Mouse (Mus musculus) ES-Bruce4 (cell line): ENCODE measurements around the gene Ldlrap1. TPM values are rescaled to one million over a fixed set of nuclear protein-coding genes. Genes with fewer than 3 reads are reported as not detected.
"Not testable (repeated sequence)": the region's sequence is repeated elsewhere in the genome, so short reads cannot be mapped to it uniquely, and the experiment has no call there.

Experiments
- H3K27ac ChIP-seq: 2 replicates; pipeline ENCODE4 v1.5.1; 2012; ENCODE audit warnings: low read length, inconsistent platforms; ENCODE audit not compliant: insufficient read depth
- H3K27me3 ChIP-seq: 2 replicates; pipeline ENCODE4 v1.6.1; 2012; ENCODE audit warnings: mild to moderate bottlenecking, low read length, inconsistent platforms; ENCODE audit not compliant: control insufficient read depth, poor library complexity, insufficient read depth, severe bottlenecking
- H3K36me3 ChIP-seq: 2 replicates; pipeline ENCODE4 v1.6.1; 2012; ENCODE audit warnings: inconsistent platforms, mild to moderate bottlenecking, low read length, moderate library complexity; ENCODE audit not compliant: control insufficient read depth, poor library complexity, insufficient read depth, severe bottlenecking
- H3K4me1 ChIP-seq: one replicate; pipeline ENCODE4 v1.8.1; 2011; ENCODE audit warnings: low read length; ENCODE audit not compliant: control insufficient read depth, insufficient read depth
- H3K4me3 ChIP-seq: 2 replicates; pipeline ENCODE4 v1.5.1; 2011; ENCODE audit warnings: low read depth, mild to moderate bottlenecking, low read length
- H3K9ac ChIP-seq: 2 replicates; pipeline ENCODE4 v1.6.1; 2012; ENCODE audit warnings: low read depth, mild to moderate bottlenecking, inconsistent platforms; ENCODE audit not compliant: poor library complexity, severe bottlenecking
- H3K9me3 ChIP-seq: replicated peaks from 2 replicates; pipeline ENCODE4 v1.6.1; 2012; ENCODE audit warnings: mild to moderate bottlenecking, low read length, inconsistent platforms; ENCODE audit not compliant: control insufficient read depth, poor library complexity, insufficient read depth, severe bottlenecking
- CTCF ChIP-seq: IDR thresholded peaks from one replicate; pipeline ENCODE4 v1.8.1; 2011; ENCODE audit warnings: low read depth, low read length
- EP300 ChIP-seq: IDR thresholded peaks from 2 replicates; pipeline ENCODE4 v1.6.1; 2011; ENCODE audit warnings: low read depth, low read length; ENCODE audit not compliant: insufficient read depth
- POLR2A ChIP-seq: IDR thresholded peaks from one replicate; pipeline ENCODE4 v1.8.1; 2011; ENCODE audit warnings: low read length; ENCODE audit not compliant: insufficient read depth
- polyA plus RNA-seq: library from polyadenylated mRNA; stranded (reverse); fragments of >200 nt; gene quantifications from 2 replicates; pipeline ENCODE4 v1.2.4, GENCODE M21; 2011; ENCODE audit warnings: low read depth; ENCODE audit not compliant: missing spikeins, insufficient read depth, insufficient read length

The Ldlrap1 gene
- polyA plus RNA-seq, 1 experiment: 18.9 TPM

DNA sequence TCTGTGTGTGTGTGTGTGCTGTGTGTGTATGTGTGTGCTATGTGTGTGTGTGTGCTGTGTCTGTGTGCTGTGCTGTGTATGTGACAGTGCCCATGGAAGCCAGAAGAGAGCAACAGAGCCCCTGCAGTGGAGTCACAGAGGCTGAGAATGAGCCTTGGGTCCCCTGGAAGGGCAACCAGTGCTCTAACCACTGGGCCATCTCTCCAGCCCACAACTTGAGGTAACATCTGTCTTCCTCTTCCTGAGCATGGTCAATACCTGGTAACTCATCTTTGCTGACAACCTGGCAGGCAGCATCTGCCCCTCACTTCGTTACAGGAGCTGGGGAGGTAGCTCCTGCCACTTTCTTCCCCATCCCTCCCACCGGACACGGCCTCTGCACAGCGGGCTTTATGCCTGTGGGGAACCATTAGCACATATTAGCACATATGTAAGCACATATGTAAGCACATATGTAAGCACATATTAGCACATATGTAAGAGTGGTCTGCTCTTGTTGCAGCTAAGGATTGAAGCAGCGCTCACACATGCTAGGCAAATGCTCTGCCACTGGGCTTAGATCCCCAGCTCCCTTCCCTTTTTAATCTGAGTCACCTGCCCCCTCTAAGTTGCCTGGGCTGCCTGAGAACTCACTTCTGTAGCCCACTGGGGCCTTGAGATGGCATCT lies 28.1 kb upstream of the Ldlrap1 start:
- Histone ChIP-seq H3K36me3 (no peaks in the 10 kb centered on the region), H3K4me1 (no peaks in the 10 kb centered on the region), H3K27me3 (no peaks in the 10 kb centered on the region), H3K9me3 (no peaks in the 10 kb centered on the region), H3K27ac (no peak overlapping the region), H3K9ac (no peak overlapping the region), H3K4me3 (no peak overlapping the region)
- TF ChIP-seq EP300 (no peak), CTCF (no peak), POLR2A (no peak)

DNA sequence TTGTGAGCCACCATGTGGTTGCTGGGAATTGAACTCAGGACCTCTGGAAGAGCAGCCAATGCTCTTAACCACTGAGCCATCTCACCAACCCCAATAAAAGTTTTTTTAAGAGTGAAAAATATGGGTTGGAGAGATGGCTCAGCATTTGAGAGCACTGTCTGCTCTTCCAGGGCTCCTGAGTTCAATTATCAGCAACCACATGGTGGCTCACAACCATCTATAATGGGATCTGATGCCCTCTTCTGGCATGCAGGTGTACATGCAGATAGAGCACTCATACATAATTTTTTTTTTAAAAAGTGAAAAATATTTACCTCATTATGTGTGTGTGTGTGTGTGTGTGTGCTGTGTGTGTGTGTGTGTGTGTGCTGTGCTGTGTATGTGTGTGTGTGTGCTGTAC lies 27.1 kb upstream of the Ldlrap1 start:
- not testable (repeated sequence) for H3K9me3 ChIP-seq, H3K4me1 ChIP-seq, H3K27me3 ChIP-seq, H3K4me3 ChIP-seq, H3K9ac ChIP-seq, H3K27ac ChIP-seq, H3K36me3 ChIP-seq

DNA sequence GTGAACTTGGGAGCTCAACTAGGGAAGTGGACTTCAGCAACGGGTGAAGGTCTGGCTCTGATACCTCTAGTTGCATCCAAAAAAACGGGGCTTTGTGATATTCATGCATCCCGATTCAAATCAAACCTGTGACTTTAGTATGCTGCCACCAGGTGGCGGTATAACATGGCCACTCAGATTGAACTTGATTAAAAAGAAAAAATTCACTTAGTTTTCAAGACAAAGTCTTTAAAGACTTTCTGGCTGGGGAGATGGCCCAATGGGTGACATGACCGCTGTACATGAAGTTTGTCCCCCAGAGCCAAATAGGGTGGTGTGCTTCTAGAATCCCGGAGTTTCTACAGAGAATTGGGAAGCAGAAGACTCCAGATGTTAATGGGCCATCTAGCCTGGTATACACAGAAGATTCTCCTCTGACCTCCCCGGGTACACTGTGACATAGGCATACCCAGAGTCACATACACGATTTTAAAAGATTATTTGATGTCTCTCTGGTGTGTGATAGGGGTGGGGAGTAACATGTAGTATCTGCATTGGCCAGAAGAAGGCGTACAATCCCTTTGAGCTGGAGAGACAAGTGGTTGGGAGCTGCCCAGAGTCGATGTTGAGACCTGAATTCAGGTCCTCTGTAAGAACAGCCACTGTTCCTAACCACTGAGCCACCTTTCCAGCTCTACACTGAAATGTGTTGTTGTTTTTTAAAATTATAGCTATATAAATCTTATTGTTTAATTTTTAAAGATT lies 25.6 kb upstream of the Ldlrap1 start:
- no peaks in the 10 kb centered on the region for H3K4me1 ChIP-seq
- no peak overlapping the region for H3K4me3 ChIP-seq
- no peaks in the 10 kb centered on the region for H3K27me3 ChIP-seq
- no peak overlapping the region for H3K9ac ChIP-seq
- no peak overlapping the region for H3K27ac ChIP-seq
- TF ChIP-seq CTCF (peak; percentile 12), EP300 (no peak)
- no peaks in the 10 kb centered on the region for H3K9me3 ChIP-seq
- H3K36me3 ChIP-seq: no peaks in the 10 kb centered on the region

DNA sequence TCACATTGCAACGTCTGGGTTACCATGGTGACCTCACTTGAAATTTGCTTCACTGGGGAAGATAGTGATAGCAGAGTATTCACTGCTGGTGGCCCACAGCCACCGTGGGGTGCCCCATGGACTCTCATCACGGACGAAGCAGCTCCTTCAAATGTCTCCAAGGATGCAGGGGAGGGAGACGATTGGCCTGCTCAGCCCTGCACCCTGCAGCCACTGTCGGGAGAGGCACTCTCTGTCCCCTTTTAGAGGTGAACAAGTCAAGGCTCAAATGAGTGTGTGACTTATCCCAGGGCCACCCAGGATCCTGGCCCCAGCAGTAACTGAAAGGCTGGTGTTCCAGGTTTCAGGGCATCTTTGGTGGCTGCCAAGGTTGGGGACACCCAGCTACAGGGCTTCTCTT lies 23.9 kb upstream of the Ldlrap1 start:
- Histone ChIP-seq H3K36me3 (no peaks in the 10 kb centered on the region), H3K27ac (no peak overlapping the region), H3K4me3 (no peak overlapping the region), H3K27me3 (no peaks in the 10 kb centered on the region), H3K4me1 (no peaks in the 10 kb centered on the region), H3K9ac (no peak overlapping the region), H3K9me3 (no peaks in the 10 kb centered on the region)
- no peak for TF ChIP-seq POLR2A
- TF ChIP-seq CTCF: no peak
- no peak for TF ChIP-seq EP300

DNA sequence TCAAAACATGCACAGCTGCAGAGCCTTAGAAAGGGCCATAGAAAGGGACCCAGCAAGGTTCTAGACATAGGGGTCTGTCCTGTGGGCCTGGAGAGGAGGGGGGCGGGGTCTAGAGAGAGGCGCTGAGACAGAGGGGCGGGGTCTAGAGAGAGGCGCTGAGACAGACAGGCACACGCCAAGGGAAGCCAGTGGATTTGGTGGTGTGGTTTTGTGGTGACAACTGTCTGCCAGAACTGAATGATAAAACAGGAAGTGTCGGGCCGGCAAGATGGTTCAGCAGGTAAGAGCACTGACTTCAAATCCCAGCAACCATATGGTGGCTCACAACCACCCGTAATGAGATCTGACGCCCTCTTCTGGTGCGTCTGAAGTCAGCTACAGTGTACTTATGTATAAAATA lies 19.1 kb upstream of the Ldlrap1 start:
- H3K4me1 ChIP-seq: no peaks in the 10 kb centered on the region
- TF ChIP-seq CTCF: peak; percentile 15
- TF ChIP-seq POLR2A: no peak
- TF ChIP-seq EP300: no peak

DNA sequence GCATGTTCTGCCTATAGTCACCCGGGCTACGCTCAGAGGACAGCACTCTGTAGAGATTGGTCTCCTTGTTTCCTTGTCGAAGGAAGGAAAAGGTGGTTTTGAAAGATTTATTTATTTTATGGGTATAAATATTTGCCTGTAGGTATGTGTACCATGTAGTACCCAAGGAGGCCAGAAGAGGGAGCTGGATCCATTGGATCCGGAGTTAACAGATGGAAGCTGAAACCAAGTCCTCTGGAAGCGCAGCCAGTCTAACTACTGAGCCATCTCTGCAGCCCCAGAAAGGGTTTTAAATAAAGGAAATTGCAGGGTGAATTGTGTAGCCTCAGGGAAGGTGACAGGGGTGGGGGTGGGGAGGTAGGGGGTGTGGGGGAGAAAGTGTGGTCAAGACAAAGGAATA lies 16.9 kb upstream of the Ldlrap1 start:
- H3K27ac ChIP-seq: no peak overlapping the region
- H3K27me3 ChIP-seq: no peaks in the 10 kb centered on the region
- H3K4me1 ChIP-seq: peaks cover 4% of the 10 kb centered on the region
- H3K4me3 ChIP-seq: no peak overlapping the region
- H3K9me3 ChIP-seq: no peaks in the 10 kb centered on the region
- H3K36me3 ChIP-seq: no peaks in the 10 kb centered on the region
- TF ChIP-seq CTCF: no peak
- TF ChIP-seq EP300: no peak
- no peak for TF ChIP-seq POLR2A
- no peak overlapping the region for H3K9ac ChIP-seq

More for the DNA sequence above, 19.1 kb upstream of the Ldlrap1 start:
- Histone ChIP-seq H3K27ac (no peak overlapping the region), H3K9me3 (no peaks in the 10 kb centered on the region), H3K4me3 (0 out of 2 replicates have a peak overlapping the region, but pooled peaks have one; percentile 2), H3K36me3 (no peaks in the 10 kb centered on the region), H3K9ac (no peak overlapping the region), H3K27me3 (no peaks in the 10 kb centered on the region)
